Mouse (Mus musculus) midbrain, postnatal 0 days (tissue): ENCODE measurements around the gene Hacl1. TPM values are rescaled to one million over a fixed set of nuclear protein-coding genes. Genes with fewer than 3 reads are reported as not detected.

Source experiments
- ATAC-seq: fragments of 200-750 bp; cut with Nextera tagmentation; 2 replicates; pipeline ENCODE4 v1.8.0; 2017; ENCODE audit warnings: moderate number of reproducible peaks, mild to moderate bottlenecking, moderate TSS enrichment, moderate library complexity; ENCODE audit not compliant: low FRiP score
- DNase-seq: peaks from one replicate; pipeline ENCODE4 v3.0.0-alpha.2; 2015; ENCODE audit warnings: low spot score
- H3K27ac ChIP-seq: fragments of 300-500 bp; sonication (generic); 2 replicates; pipeline ENCODE4 v1.5.1; 2014; ENCODE audit warnings: low read depth, mild to moderate bottlenecking, low read length, mixed read lengths
- H3K27me3 ChIP-seq: fragments of 300-500 bp; sonication (generic); 2 replicates; pipeline ENCODE4 v1.6.1; 2014; ENCODE audit warnings: low read length, control low read depth, mixed read lengths; ENCODE audit not compliant: insufficient read depth
- H3K36me3 ChIP-seq: fragments of 300-500 bp; sonication (generic); 2 replicates; pipeline ENCODE4 v1.6.1; 2014; ENCODE audit warnings: low read length, control low read depth, mixed read lengths; ENCODE audit not compliant: insufficient read depth
- H3K4me1 ChIP-seq: fragments of 300-500 bp; sonication (generic); 2 replicates; pipeline ENCODE4 v1.6.1; 2014; ENCODE audit warnings: mild to moderate bottlenecking, control low read depth, antibody characterized with exemption, low read length, mixed read lengths; ENCODE audit not compliant: insufficient read depth
- H3K4me2 ChIP-seq: fragments of 300-500 bp; sonication (generic); 2 replicates; pipeline ENCODE4 v1.6.1; 2014; ENCODE audit warnings: low read depth, mild to moderate bottlenecking, low read length, mixed read lengths; ENCODE audit not compliant: poor library complexity, severe bottlenecking
- H3K4me3 ChIP-seq: fragments of 300-500 bp; sonication (generic); 2 replicates; pipeline ENCODE4 v1.5.1; 2014; ENCODE audit warnings: low read depth, mild to moderate bottlenecking, low read length, moderate library complexity
- H3K9ac ChIP-seq: fragments of 300-500 bp; sonication (generic); replicated peaks from 2 replicates; pipeline ENCODE4 v1.6.1; 2014; ENCODE audit warnings: mild to moderate bottlenecking, low read length, moderate library complexity, mixed read lengths; ENCODE audit not compliant: poor library complexity, severe bottlenecking
- H3K9me3 ChIP-seq: fragments of 300-500 bp; sonication (generic); 2 replicates; pipeline ENCODE4 v1.6.1; 2016; ENCODE audit warnings: low read length, control low read depth
- CTCF ChIP-seq: IDR thresholded peaks from 2 replicates; pipeline ENCODE4 v1.5.1; 2016; ENCODE audit warnings: antibody characterized with exemption, mild to moderate bottlenecking
- WGBS: fragments of 180-500 bp; shearing (Covaris S2); extraction: QIAGEN DNeasy Blood & Tissue Kit; methylation state at CpG from one replicate; pipeline ENCODE4 v1.1.7; 2014; 5-methylcytosine and 5-hydroxymethylcytosine counted together
- polyA plus RNA-seq: library from polyadenylated mRNA; unstranded; fragments of >200 nt; fragmentation: Nextera tagmentation; extraction: Ambion mirVana; gene quantifications from 2 replicates; pipeline ENCODE4 v1.2.1, GENCODE M21; 2015
- total RNA-seq: library from RNA; depleted of rRNA; stranded (reverse); fragments of >200 nt; gene quantifications from 2 replicates; pipeline ENCODE4 v1.2.3, GENCODE M21; 2014

Hacl1 gene
- total and polyA plus RNA-seq, 2 experiments from 2014 or later = 6.8 to 8.4 TPM

DNA sequence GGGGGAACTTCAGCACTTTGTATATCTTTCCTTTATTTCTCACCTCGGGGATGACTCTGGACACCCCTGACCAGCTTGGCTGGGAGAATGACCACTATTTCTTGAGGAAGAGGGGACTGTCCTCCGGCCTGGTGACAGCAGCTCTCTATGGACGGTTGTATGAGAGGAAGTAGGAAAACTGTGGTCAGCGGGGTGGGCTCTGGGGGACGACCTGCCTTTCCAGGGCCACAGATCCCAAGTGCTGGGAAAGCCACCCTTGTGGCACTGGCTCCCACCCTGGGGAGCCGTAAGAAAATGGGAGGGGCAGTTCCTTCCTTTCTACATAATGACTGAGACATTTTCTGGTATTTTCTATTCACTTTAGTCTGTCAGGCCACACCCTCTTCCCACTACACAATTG lies 26.7 kb upstream of the Hacl1 start:
- DNase-seq (no peak), ATAC-seq (no peak)
- no peak for TF ChIP-seq CTCF
- Histone ChIP-seq H3K36me3 (0 out of 2 replicates have a peak, but pooled peaks cover 5% of the 10 kb centered on the region), H3K9ac (no peak overlapping the region), H3K4me3 (no peak overlapping the region), H3K9me3 (no peaks in the 10 kb centered on the region), H3K27ac (no peak overlapping the region), H3K4me1 (peaks cover 2% of the 10 kb centered on the region; the same call in 1 of the 2 replicates), H3K4me2 (no peak overlapping the region), H3K27me3 (no peaks in the 10 kb centered on the region)
- WGBS = 90% methylated on average over 6 of the region's 6 CpGs

DNA sequence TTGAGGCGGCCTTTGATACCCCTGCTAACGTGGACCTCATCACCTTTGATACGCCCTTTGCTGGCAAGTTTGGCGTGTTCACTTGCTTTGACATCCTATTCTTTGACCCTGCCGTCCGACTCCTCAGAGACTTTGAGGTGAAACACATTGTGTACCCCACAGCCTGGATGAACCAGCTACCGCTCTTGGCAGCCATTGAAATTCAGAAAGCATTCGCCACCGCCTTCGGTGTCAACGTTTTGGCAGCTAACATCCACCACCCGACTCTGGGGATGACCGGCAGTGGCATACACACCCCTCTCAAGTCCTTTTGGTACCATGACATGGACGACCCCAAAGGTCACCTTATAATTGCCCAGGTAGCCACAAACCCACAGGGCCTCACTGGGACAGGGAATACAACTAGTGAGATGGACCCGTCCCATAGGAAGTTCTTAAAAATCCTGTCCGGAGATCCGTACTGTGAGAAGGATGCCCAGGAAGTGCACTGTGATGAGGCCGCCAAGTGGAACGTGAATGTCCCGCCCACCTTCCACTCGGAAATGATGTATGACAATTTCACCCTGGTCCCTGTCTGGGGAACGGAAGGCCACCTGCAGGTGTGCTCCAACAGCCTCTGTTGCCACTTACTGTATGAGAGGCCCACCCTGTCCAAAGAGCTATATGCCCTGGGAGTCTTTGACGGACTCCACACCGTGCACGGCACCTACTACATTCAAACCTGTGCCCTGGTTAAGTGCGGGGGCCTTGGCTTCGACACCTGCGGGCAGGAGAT lies 26.0 kb upstream of the Hacl1 start:
- Histone ChIP-seq H3K9me3 (no peaks in the 10 kb centered on the region), H3K27ac (no peak overlapping the region), H3K4me1 (peaks cover 4% of the 10 kb centered on the region; the same call in 1 of the 2 replicates), H3K4me2 (no peak overlapping the region), H3K36me3 (0 out of 2 replicates have a peak, but pooled peaks cover 5% of the 10 kb centered on the region), H3K27me3 (no peaks in the 10 kb centered on the region), H3K9ac (no peak overlapping the region), H3K4me3 (no peak overlapping the region)
- 95% methylated on average over 28 of the region's 28 CpGs for WGBS
- no peak for TF ChIP-seq CTCF
- ATAC-seq = no peak
- no peak for DNase-seq

DNA sequence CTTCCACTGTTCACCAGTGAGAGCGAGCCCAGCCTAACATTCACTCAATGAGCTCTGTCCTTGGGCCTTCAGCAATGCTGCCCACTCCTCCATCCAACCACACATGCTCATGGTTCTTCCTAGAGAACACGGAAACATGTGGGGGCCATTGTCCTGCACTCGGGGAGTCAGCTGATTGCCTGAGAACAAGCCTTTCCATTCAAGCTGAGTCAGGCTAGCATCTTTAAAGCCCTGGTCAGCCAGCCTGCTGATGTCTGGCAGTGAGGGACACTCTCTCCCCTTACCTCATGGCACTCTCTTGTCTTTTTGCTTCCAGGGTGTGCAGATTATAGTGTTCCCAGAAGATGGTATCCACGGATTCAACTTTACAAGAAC lies 24.5 kb upstream of the Hacl1 start:
- H3K27ac ChIP-seq = no peak overlapping the region
- 0 out of 2 replicates have a peak, but pooled peaks cover 5% of the 10 kb centered on the region for H3K36me3 ChIP-seq
- H3K9me3 ChIP-seq = no peaks in the 10 kb centered on the region
- WGBS = 82% methylated on average over 4 of the region's 4 CpGs
- peaks cover 4% of the 10 kb centered on the region; the same call in 1 of the 2 replicates for H3K4me1 ChIP-seq
- H3K9ac ChIP-seq = no peak overlapping the region
- H3K4me3 ChIP-seq = no peak overlapping the region
- ATAC-seq (no peak), DNase-seq (no peak)
- H3K27me3 ChIP-seq = no peaks in the 10 kb centered on the region
- no peak for TF ChIP-seq CTCF
- H3K4me2 ChIP-seq = no peak overlapping the region

DNA sequence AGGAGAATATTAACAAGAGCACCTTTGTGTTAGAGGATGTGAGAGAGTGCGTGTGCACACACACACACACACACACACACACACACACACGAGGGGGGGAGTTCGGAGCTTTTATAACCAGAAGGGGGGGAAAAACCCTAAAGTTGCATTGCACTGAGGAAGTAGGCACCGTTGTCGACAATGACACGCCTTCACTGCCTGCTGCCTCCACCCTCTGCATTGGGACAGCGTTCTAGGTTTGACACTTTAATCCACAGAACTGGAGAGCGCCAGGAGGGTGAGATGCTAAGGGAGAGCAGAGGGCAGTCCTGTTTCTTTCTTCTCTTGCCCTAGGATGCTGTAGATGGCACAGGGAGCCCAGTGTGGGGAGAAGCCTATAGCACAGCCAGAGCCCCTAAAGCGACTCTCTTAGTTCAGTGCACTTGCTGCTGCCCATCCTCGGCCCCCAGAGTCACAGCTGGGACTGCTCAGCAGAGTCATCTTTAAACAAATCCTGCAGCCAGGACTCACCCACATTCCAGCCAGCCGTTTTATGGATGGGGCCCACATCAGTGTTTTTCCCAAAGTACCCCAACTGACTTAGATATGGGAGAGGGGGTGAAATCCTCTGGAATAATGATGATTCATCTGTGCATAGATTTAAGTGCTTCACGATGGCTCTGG lies 23.9 kb upstream of the Hacl1 start:
- Histone ChIP-seq H3K4me2 (no peak overlapping the region), H3K27me3 (no peaks in the 10 kb centered on the region), H3K4me1 (peaks cover 4% of the 10 kb centered on the region; the same call in 1 of the 2 replicates), H3K9me3 (no peaks in the 10 kb centered on the region), H3K27ac (peak overlapping the region; percentile 47; the same call in 1 of the 2 replicates), H3K36me3 (0 out of 2 replicates have a peak, but pooled peaks cover 5% of the 10 kb centered on the region), H3K4me3 (no peak overlapping the region), H3K9ac (no peak overlapping the region)
- WGBS = 70% methylated on average over 12 of the region's 12 CpGs
- DNase-seq = no peak
- TF ChIP-seq CTCF = no peak
- no peak for ATAC-seq

DNA sequence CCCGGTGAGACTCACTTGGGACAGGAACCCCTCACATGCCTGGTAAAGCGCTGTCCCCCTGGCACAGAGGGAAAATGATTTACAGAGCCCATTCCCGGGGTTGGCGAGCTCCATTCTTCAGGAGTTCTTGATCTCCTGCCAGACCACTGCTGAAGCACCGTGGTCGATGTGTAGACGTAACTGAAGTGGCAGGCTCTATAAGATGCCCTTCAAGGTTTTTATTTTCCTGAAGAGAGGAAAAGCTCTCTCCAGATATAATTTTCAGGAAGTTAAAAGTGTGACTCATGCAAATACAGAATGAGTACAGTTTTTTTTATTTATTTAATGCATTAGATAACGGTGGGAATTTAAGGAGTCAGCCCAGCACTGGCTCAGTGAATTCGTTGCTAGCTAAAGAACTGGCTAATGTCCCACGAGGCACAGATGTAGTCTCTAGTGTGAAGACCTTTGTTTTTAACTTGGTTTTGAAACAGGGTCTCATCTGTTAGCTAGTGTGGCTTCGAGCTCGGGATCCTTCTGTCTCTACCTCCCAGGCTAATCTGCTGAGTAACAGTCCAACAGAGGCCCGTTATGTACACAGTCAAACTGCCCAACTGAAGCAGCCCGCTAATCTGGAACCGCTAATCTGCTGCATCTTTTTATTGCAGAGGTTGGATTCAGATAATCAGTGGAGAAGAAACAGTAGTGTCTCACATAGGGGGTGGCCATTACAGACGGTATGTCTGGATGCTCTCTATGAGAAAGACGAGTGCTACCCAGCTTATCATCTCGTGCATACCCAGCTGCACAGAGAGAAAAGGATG lies 23.2 kb upstream of the Hacl1 start:
- DNase-seq = peak; percentile 49

More for the DNA sequence above, 23.2 kb upstream of the Hacl1 start:
- H3K9me3 ChIP-seq = no peaks in the 10 kb centered on the region
- peak overlapping the region; percentile 47; the same call in 1 of the 2 replicates for H3K27ac ChIP-seq
- 47% methylated on average over 18 of the region's 18 CpGs for WGBS
- H3K4me3 ChIP-seq = no peak overlapping the region
- no peak overlapping the region for H3K9ac ChIP-seq
- no peak for TF ChIP-seq CTCF
- H3K27me3 ChIP-seq = no peaks in the 10 kb centered on the region
- peaks cover 4% of the 10 kb centered on the region; the same call in 1 of the 2 replicates for H3K4me1 ChIP-seq
- 0 out of 2 replicates have a peak, but pooled peaks cover 5% of the 10 kb centered on the region for H3K36me3 ChIP-seq
- ATAC-seq = no peak
- H3K4me2 ChIP-seq = no peak overlapping the region
